Mouse (Mus musculus): ENCODE results near the gene Bahd1.

Gene Bahd1

GRCm38 (mm10) chr2:118926998-118927739 lies 27.0 kb downstream of the Bahd1 start:
- DNase-seq (ENCODE audit: extremely low spot score, low read depth, low spot score): no peak

GRCm38 (mm10) chr2:118941341-118941740 lies 41.2 kb downstream of the Bahd1 start:
- DNase-seq (ENCODE audit: extremely low spot score, low read depth, low spot score): no peak

GRCm38 (mm10) chr2:118943232-118943631 lies 43.1 kb downstream of the Bahd1 start:
- no peak for DNase-seq (ENCODE audit: extremely low spot score, low read depth, low spot score)

GRCm38 (mm10) chr2:118948818-118949217 lies 48.6 kb downstream of the Bahd1 start:
- no peak for DNase-seq (ENCODE audit: extremely low spot score, low read depth, low spot score)

GRCm38 (mm10) chr2:118949699-118950098 lies 49.5 kb downstream of the Bahd1 start:
- DNase-seq (ENCODE audit: extremely low spot score, low read depth, low spot score): no peak

GRCm38 (mm10) chr2:118956497-118956896 lies 56.3 kb downstream of the Bahd1 start:
- no peak for DNase-seq (ENCODE audit: extremely low spot score, low read depth, low spot score)

GRCm38 (mm10) chr2:118959644-118960043 lies 59.5 kb downstream of the Bahd1 start:
- DNase-seq (ENCODE audit: extremely low spot score, low read depth, low spot score): no peak

- DNase-seq (ENCODE audit: extremely low spot score, low read depth, low spot score): no peak
Observed at GRCm38 (mm10) chr2:118960413-118960812, 60.2 kb downstream of the Bahd1 start.

- DNase-seq (ENCODE audit: extremely low spot score, low read depth, low spot score): no peak
Observed at GRCm38 (mm10) chr2:118961546-118961945, 61.4 kb downstream of the Bahd1 start.

GRCm38 (mm10) chr2:118963007-118963675 lies 63.0 kb downstream of the Bahd1 start:
- no peak for DNase-seq (ENCODE audit: extremely low spot score, low read depth, low spot score)

GRCm38 (mm10) chr2:118963676-118964012 lies 63.5 kb downstream of the Bahd1 start:
- no peak for DNase-seq (ENCODE audit: extremely low spot score, low read depth, low spot score)

- no peak for DNase-seq (ENCODE audit: extremely low spot score, low read depth, low spot score)
Observed at GRCm38 (mm10) chr2:118969585-118970147, 69.5 kb downstream of the Bahd1 start.

GRCm38 (mm10) chr2:118972048-118972447 lies 71.9 kb downstream of the Bahd1 start:
- DNase-seq (ENCODE audit: extremely low spot score, low read depth, low spot score): no peak

GRCm38 (mm10) chr2:118972687-118973376 lies 72.7 kb downstream of the Bahd1 start:
- no peak for DNase-seq (ENCODE audit: extremely low spot score, low read depth, low spot score)
